Mouse (Mus musculus) erythroblast, embryonic 14.5 days (primary cell): ENCODE data around the gene Wdfy2.

Experiments used
- GATA1 ChIP-seq: IDR thresholded peaks from 2 replicates; pipeline ENCODE4 v1.6.1; 2012; ENCODE audit warnings: low read length, inconsistent platforms, mixed read lengths
- TAL1 ChIP-seq: IDR thresholded peaks from 3 replicates; pipeline ENCODE4 v1.6.1; 2012; ENCODE audit warnings: low read length, inconsistent platforms, mixed read lengths

GRCm38 (mm10) chr14:62940383-62941074 is 103.1 kb downstream of the Wdfy2 start:
- TF ChIP-seq GATA1 (no peak), TAL1 (no peak)
